Mouse (Mus musculus): Measurements from ENCODE around the gene Piwil4.

Piwil4 gene

GRCm38 (mm10) chr9:14740151-14740924 is at the start of gene Piwil4:
Gene Piwil4 (minus strand): TSS chr9:14740733.
- in situ Hi-C loops (cut with MboI, MseI): no loop called here

GRCm38 (mm10) chr9:14787356-14787755 is 46.8 kb upstream of the Piwil4 start:
- in situ Hi-C loops (cut with MboI, MseI): loop anchor here (5.0 kb wide), 1 partner anchor 490 kb away; the partner anchor contains the start of gene Med17

- in situ Hi-C loops (cut with MboI, MseI): loop anchor here (5.0 kb wide), 1 partner anchor 493 kb away; the partner anchor contains the start of gene Med17
Measured at GRCm38 (mm10) chr9:14784039-14785002, 43.8 kb upstream of the Piwil4 start, which contains the start of the genes Mre11a and Ankrd49. Gene Mre11a (plus strand): TSS chr9:14784654. Gene Ankrd49 (minus strand): TSS chr9:14784856.

GRCm38 (mm10) chr9:14778341-14778740 is 37.8 kb upstream of the Piwil4 start:
- in situ Hi-C loops (cut with MboI, MseI): loop anchor here (5.0 kb wide), 1 partner anchor 249 kb away; no protein-coding TSS in a partner anchor

- in situ Hi-C loops (cut with MboI, MseI): no loop called here
Measured at GRCm38 (mm10) chr9:14773813-14774212, 33.3 kb upstream of the Piwil4 start.

- in situ Hi-C loops (cut with MboI, MseI): no loop called here
Measured at GRCm38 (mm10) chr9:14772074-14772473, 31.5 kb upstream of the Piwil4 start.

GRCm38 (mm10) chr9:14770803-14771471 is 30.4 kb upstream of the Piwil4 start, which contains the start of gene 1700012B09Rik:
Gene 1700012B09Rik (minus strand): TSS chr9:14771030.
- in situ Hi-C loops (cut with MboI, MseI): no loop called here

- in situ Hi-C loops (cut with MboI, MseI): no loop called here
Measured at GRCm38 (mm10) chr9:14769811-14770210, 29.3 kb upstream of the Piwil4 start.

- in situ Hi-C loops (cut with MboI, MseI): no loop called here
Measured at GRCm38 (mm10) chr9:14764765-14765164, 24.2 kb upstream of the Piwil4 start.

- in situ Hi-C loops (cut with MboI, MseI): no loop called here
Measured at GRCm38 (mm10) chr9:14759261-14759660, 18.7 kb upstream of the Piwil4 start.

- in situ Hi-C loops (cut with MboI, MseI): no loop called here
Measured at GRCm38 (mm10) chr9:14758590-14758989, 18.1 kb upstream of the Piwil4 start.

- in situ Hi-C loops (cut with MboI, MseI): no loop called here
Measured at GRCm38 (mm10) chr9:14754469-14754868, 13.9 kb upstream of the Piwil4 start.

GRCm38 (mm10) chr9:14753947-14754346 is 13.4 kb upstream of the Piwil4 start:
- in situ Hi-C loops (cut with MboI, MseI): no loop called here

GRCm38 (mm10) chr9:14752001-14752522 is 11.5 kb upstream of the Piwil4 start, which contains the start of gene Fut4:
Gene Fut4 (minus strand): TSS chr9:14752393.
- in situ Hi-C loops (cut with MboI, MseI): no loop called here

- in situ Hi-C loops (cut with MboI, MseI): no loop called here
Measured at GRCm38 (mm10) chr9:14751503-14752000, 11.0 kb upstream of the Piwil4 start.

GRCm38 (mm10) chr9:14750901-14751502 is 10.5 kb upstream of the Piwil4 start:
- in situ Hi-C loops (cut with MboI, MseI): no loop called here

GRCm38 (mm10) chr9:14739498-14740150 is 909 bp downstream of the Piwil4 start:
- in situ Hi-C loops (cut with MboI, MseI): no loop called here

GRCm38 (mm10) chr9:14730941-14731541 is 9.5 kb downstream of the Piwil4 start:
- in situ Hi-C loops (cut with MboI, MseI): no loop called here

GRCm38 (mm10) chr9:14728365-14728764 is 12.2 kb downstream of the Piwil4 start:
- in situ Hi-C loops (cut with MboI, MseI): no loop called here

Data from regulatory T cell (primary cell).